In the genomic region with DNA sequence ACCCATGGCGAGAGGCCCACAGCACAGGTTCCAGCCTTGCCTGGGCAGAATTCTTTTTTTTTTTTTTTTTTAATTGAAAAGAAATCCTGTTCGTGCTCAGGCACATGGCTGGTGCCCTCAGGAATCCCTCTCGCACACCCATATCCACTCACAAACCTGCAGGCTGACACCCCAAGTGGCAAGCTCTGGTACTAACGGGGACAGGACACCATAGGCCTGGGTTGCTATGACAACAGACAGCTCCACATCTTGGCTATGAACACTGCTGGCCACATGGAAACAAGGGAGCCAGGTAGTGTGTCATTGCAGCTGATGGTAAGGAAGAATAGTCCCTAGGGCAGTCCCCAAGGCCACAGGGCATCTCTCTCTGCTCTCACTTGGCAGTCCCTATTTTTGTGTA, we compare ENCODE assay signal across 8 mouse cellular contexts. TPM values are rescaled to one million over a fixed set of nuclear protein-coding genes. Genes with fewer than 3 reads are reported as not detected.
A peak's percentile ranks its signal among the peaks of the same experiment; 100 is the strongest.
DNase-seq lines count a peak whose midpoint lies in the region; ATAC-seq and TF ChIP-seq lines count a peak whose summit lies in the region.

No protein-coding gene starts in this region.

- no peak for DNase-seq in liver, embryonic 14.5 days (ENCODE audit: low read depth in 3 of 3, low spot score in 3 of 3)
- DNase-seq in liver, embryonic 11.5 days (ENCODE audit: low spot score) = no peak
- peak; percentile 80 to 84 for DNase-seq in cerebellum, postnatal 10 days
- peak; percentile 91 for DNase-seq in midbrain, postnatal 0 days (ENCODE audit: low spot score)
- no peak for DNase-seq in heart, embryonic 10.5 days (ENCODE audit: low spot score)
- no peak for DNase-seq in gastrocnemius, adult 2 months
- no peak for DNase-seq in urinary bladder, postnatal 4 days (ENCODE audit: low spot score in 2 of 2)

- TF ChIP-seq EP300 in liver, embryonic 14.5 days (IDR thresholded peaks at IDR 0.05; ENCODE audit: low read depth) = no peak

- H3K4me2 ChIP-seq in liver, embryonic 14.5 days (ENCODE audit: low read depth) = no peak overlapping the region
- H3K4me2 ChIP-seq in liver, embryonic 11.5 days = no peak overlapping the region
- no peak overlapping the region for H3K4me2 ChIP-seq in hindbrain, embryonic 12.5 days (replicated peaks)
- H3K4me2 ChIP-seq in midbrain, postnatal 0 days (ENCODE audit: low read depth, low read length, poor library complexity, severe bottlenecking) = no peak overlapping the region

- no peaks in the 10 kb centered on the region for H3K27me3 ChIP-seq in liver, embryonic 14.5 days (ENCODE audit: control insufficient read depth, insufficient read depth, low read length)
- no peaks in the 10 kb centered on the region for H3K27me3 ChIP-seq in liver, embryonic 11.5 days (replicated peaks; ENCODE audit: control insufficient read depth, insufficient read depth, low read length)
- H3K27me3 ChIP-seq in hindbrain, embryonic 12.5 days = no peaks in the 10 kb centered on the region
- H3K27me3 ChIP-seq in midbrain, postnatal 0 days (ENCODE audit: insufficient read depth, low read length) = no peaks in the 10 kb centered on the region
- H3K27me3 ChIP-seq in heart, embryonic 10.5 days (ENCODE audit: insufficient read depth, poor library complexity, severe bottlenecking) = no peaks in the 10 kb centered on the region

- no peak overlapping the region for H3K9ac ChIP-seq in liver, embryonic 14.5 days (replicated peaks)
- H3K9ac ChIP-seq in liver, embryonic 11.5 days (ENCODE audit: low read depth, low read length) = no peak overlapping the region
- no peak overlapping the region for H3K9ac ChIP-seq in hindbrain, embryonic 12.5 days
- H3K9ac ChIP-seq in midbrain, postnatal 0 days (replicated peaks; ENCODE audit: low read length, poor library complexity, severe bottlenecking) = no peak overlapping the region

- H3K4me1 ChIP-seq in liver, embryonic 14.5 days (replicated peaks; ENCODE audit: control insufficient read depth in 2 of 2, insufficient read depth in 2 of 2, low read length in 1 of 2) = peaks cover 10 to 20% of the 10 kb centered on the region in 2 experiments
- peaks cover 25% of the 10 kb centered on the region for H3K4me1 ChIP-seq in liver, embryonic 11.5 days (replicated peaks; ENCODE audit: control insufficient read depth, insufficient read depth, low read length)
- peaks cover 17% of the 10 kb centered on the region for H3K4me1 ChIP-seq in hindbrain, embryonic 12.5 days
- peaks cover 14% of the 10 kb centered on the region for H3K4me1 ChIP-seq in midbrain, postnatal 0 days (ENCODE audit: insufficient read depth, low read length)
- H3K4me1 ChIP-seq in heart, embryonic 10.5 days = peaks cover 31% of the 10 kb centered on the region

- no peaks in the 10 kb centered on the region for H3K36me3 ChIP-seq in liver, embryonic 14.5 days (replicated peaks; ENCODE audit: control insufficient read depth, insufficient read depth, low read depth)
- no peaks in the 10 kb centered on the region for H3K36me3 ChIP-seq in liver, embryonic 11.5 days (ENCODE audit: control insufficient read depth, insufficient read depth, low read length)
- no peaks in the 10 kb centered on the region for H3K36me3 ChIP-seq in hindbrain, embryonic 12.5 days
- H3K36me3 ChIP-seq in midbrain, postnatal 0 days (ENCODE audit: insufficient read depth, low read length) = no peaks in the 10 kb centered on the region
- H3K36me3 ChIP-seq in heart, embryonic 10.5 days = no peaks in the 10 kb centered on the region

- H3K9me3 ChIP-seq in liver, embryonic 14.5 days (ENCODE audit: control insufficient read depth, low read length) = no peaks in the 10 kb centered on the region
- H3K9me3 ChIP-seq in liver, embryonic 11.5 days (ENCODE audit: control insufficient read depth, low read length) = no peaks in the 10 kb centered on the region
- no peaks in the 10 kb centered on the region for H3K9me3 ChIP-seq in hindbrain, embryonic 12.5 days (replicated peaks)
- H3K9me3 ChIP-seq in midbrain, postnatal 0 days (ENCODE audit: low read length) = no peaks in the 10 kb centered on the region
- no peaks in the 10 kb centered on the region for H3K9me3 ChIP-seq in heart, embryonic 10.5 days

- WGBS in liver, embryonic 14.5 days (ENCODE audit: insufficient replicate concordance) = 42% methylated on average over 4 of the region's 4 CpGs
- WGBS in liver, embryonic 11.5 days = 70% methylated on average over 4 of the region's 4 CpGs
- 47% methylated on average over 4 of the region's 4 CpGs for WGBS in hindbrain, embryonic 12.5 days
- 24% methylated on average over 4 of the region's 4 CpGs for whole genome bisulfite sequencing in midbrain, postnatal 0 days
- 53% methylated on average over 4 of the region's 4 CpGs for WGBS in heart, embryonic 10.5 days

- H3K27ac ChIP-seq in liver, embryonic 14.5 days = no peak overlapping the region
- no peak overlapping the region for H3K27ac ChIP-seq in liver, embryonic 11.5 days (ENCODE audit: low read depth, low read length)
- no peak overlapping the region for H3K27ac ChIP-seq in hindbrain, embryonic 12.5 days
- peak overlapping the region; percentile 43; the same call in 1 of the 2 replicates for H3K27ac ChIP-seq in midbrain, postnatal 0 days (ENCODE audit: low read depth, low read length)
- H3K27ac ChIP-seq in heart, embryonic 10.5 days = no peak overlapping the region
- no peak overlapping the region for H3K27ac ChIP-seq in gastrocnemius, adult 2 months

- peak; percentile 51 for TF ChIP-seq CTCF in liver, embryonic 14.5 days (IDR thresholded peaks at IDR 0.05; ENCODE audit: low read depth)
- TF ChIP-seq CTCF in midbrain, postnatal 0 days (IDR thresholded peaks at IDR 0.05) = peak; percentile 75
- TF ChIP-seq CTCF in gastrocnemius, adult 2 months (IDR thresholded peaks at IDR 0.05) = no peak

- H3K4me3 ChIP-seq in liver, embryonic 14.5 days (ENCODE audit: insufficient read depth in 1 of 2, low read depth in 2 of 2, low read length in 2 of 2) = no peak overlapping the region
- H3K4me3 ChIP-seq in liver, embryonic 11.5 days (ENCODE audit: low read depth, low read length) = no peak overlapping the region
- no peak overlapping the region for H3K4me3 ChIP-seq in hindbrain, embryonic 12.5 days
- no peak overlapping the region for H3K4me3 ChIP-seq in midbrain, postnatal 0 days (ENCODE audit: low read depth, low read length)
- H3K4me3 ChIP-seq in heart, embryonic 10.5 days = no peak overlapping the region
- no peak overlapping the region for H3K4me3 ChIP-seq in gastrocnemius, adult 2 months

- ATAC-seq in liver, embryonic 14.5 days (ENCODE audit: insufficient read depth) = no peak
- no peak for ATAC-seq in liver, embryonic 11.5 days (replicated peaks; ENCODE audit: low FRiP score)
- peak; percentile 63 for ATAC-seq in hindbrain, embryonic 12.5 days (ENCODE audit: low FRiP score)
- ATAC-seq in midbrain, postnatal 0 days (ENCODE audit: low FRiP score) = peak; percentile 87

- intact Hi-C loops in gastrocnemius, adult 2 months (cut with DNase I) = no loop called here

RNA-seq across cellular contexts. Expression of a gene that starts 15.9 kb away (rescaled TPM):
- 7.2 and 7.8 TPM in 2 replicates for polyA plus RNA-seq in liver, embryonic 14.5 days (2012; rRNA removed)
- 4.5 and 5.3 TPM in 2 replicates for polyA plus RNA-seq in liver, embryonic 14.5 days (2014; fragmentation: Nextera tagmentation; extraction: Ambion mirVana)
- polyA plus RNA-seq in liver, embryonic 11.5 days (2014; fragmentation: Nextera tagmentation; extraction: Ambion mirVana) = 18.6 and 24.2 TPM in 2 replicates
- polyA plus RNA-seq in hindbrain, embryonic 12.5 days (2016; fragmentation: Nextera tagmentation; extraction: Ambion mirVana) = 40.2 and 43.0 TPM in 2 replicates
- 50.7 and 66.8 TPM in 2 replicates for total RNA-seq in midbrain, postnatal 0 days (2014; rRNA removed)
- polyA plus RNA-seq in midbrain, postnatal 0 days (2015; fragmentation: Nextera tagmentation; extraction: Ambion mirVana) = 20.1 and 22.0 TPM in 2 replicates
- polyA plus RNA-seq in heart, embryonic 10.5 days (2016; fragmentation: Nextera tagmentation; extraction: Ambion mirVana) = 21.2 and 32.5 TPM in 2 replicates
- total RNA-seq in gastrocnemius, adult 2 months (2021) = 10 to 100 TPM; 23.8 to 27.3 TPM

RNA-seq across cellular contexts. Expression of a gene that starts 42.7 kb away (rescaled TPM):
- polyA plus RNA-seq in liver, embryonic 14.5 days (2012; rRNA removed) = 5.2 and 6.2 TPM in 2 replicates
- 8.8 and 9.0 TPM in 2 replicates for polyA plus RNA-seq in liver, embryonic 14.5 days (2014; fragmentation: Nextera tagmentation; extraction: Ambion mirVana)
- polyA plus RNA-seq in liver, embryonic 11.5 days (2014; fragmentation: Nextera tagmentation; extraction: Ambion mirVana) = 9.4 and 12.6 TPM in 2 replicates
- 5.7 and 7.1 TPM in 2 replicates for polyA plus RNA-seq in hindbrain, embryonic 12.5 days (2016; fragmentation: Nextera tagmentation; extraction: Ambion mirVana)
- 10.9 and 17.3 TPM in 2 replicates for total RNA-seq in midbrain, postnatal 0 days (2014; rRNA removed)
- polyA plus RNA-seq in midbrain, postnatal 0 days (2015; fragmentation: Nextera tagmentation; extraction: Ambion mirVana) = 12.7 and 13.6 TPM in 2 replicates
- 11.6 and 18.2 TPM in 2 replicates for polyA plus RNA-seq in heart, embryonic 10.5 days (2016; fragmentation: Nextera tagmentation; extraction: Ambion mirVana)
- 1 to 10 TPM; 3.4 to 3.5 TPM for total RNA-seq in gastrocnemius, adult 2 months (2021)

Comparison
In these comparisons a context has a peak if more than half of its experiments do, and no peak if none do; other contexts are left out.
1. ATAC-seq: peak in hindbrain, embryonic 12.5 days (single experiment) and midbrain, postnatal 0 days (single experiment); none in liver, embryonic 14.5 days (single experiment) and liver, embryonic 11.5 days (single experiment).
2. DNase-seq: peak in cerebellum, postnatal 10 days (2 of 2) and midbrain, postnatal 0 days (single experiment); none in liver, embryonic 14.5 days (0 of 3), liver, embryonic 11.5 days (single experiment), heart, embryonic 10.5 days (single experiment), gastrocnemius, adult 2 months (single experiment) and urinary bladder, postnatal 4 days (0 of 2).